Mouse (Mus musculus) MEL (cell line): ENCODE data around the gene Pcnx.

ENCODE experiments used
- CTCF ChIP-seq, 3 experiments: IDR thresholded peaks in 2 of 3; conservative IDR thresholded peaks in 1 of 3; 2 replicates each; pipeline ENCODE4 v1.5.1; 2011 to 2012; ENCODE audit warnings: low read length in 3 of 3, low read depth in 2 of 3, mild to moderate bottlenecking in 2 of 3, improper control_type of control experiment in 1 of 3, inconsistent platforms in 1 of 3, mixed read lengths in 1 of 3, moderate library complexity in 1 of 3; ENCODE audit not compliant: control insufficient read depth in 1 of 3, insufficient read depth in 1 of 3, poor library complexity in 1 of 3, severe bottlenecking in 1 of 3
- MAX ChIP-seq: IDR thresholded peaks from 2 replicates; pipeline ENCODE4 v1.6.1; 2011; ENCODE audit warnings: low read length, improper control_type of control experiment
- MEF2A ChIP-seq: IDR thresholded peaks from 2 replicates; pipeline ENCODE4 v1.6.1; 2014; ENCODE audit warnings: low read depth, mild to moderate bottlenecking, inconsistent platforms, low read length, improper control_type of control experiment; ENCODE audit not compliant: poor library complexity, insufficient replicate concordance, severe bottlenecking; ENCODE audit errors: extremely low read depth
- MYC ChIP-seq: IDR thresholded peaks from 2 replicates; pipeline ENCODE4 v1.6.1; 2011; ENCODE audit warnings: low read depth, mild to moderate bottlenecking, low read length, improper control_type of control experiment, moderate library complexity
- POLR2A ChIP-seq, 2 experiments: IDR thresholded peaks; 2 replicates each; pipeline ENCODE4 v1.6.1; 2011 to 2012; ENCODE audit warnings: low read length in 2 of 2, mild to moderate bottlenecking in 2 of 2, control low read depth in 1 of 2, improper control_type of control experiment in 1 of 2, low read depth in 1 of 2, moderate library complexity in 1 of 2; ENCODE audit not compliant: control insufficient read depth in 1 of 2, insufficient read depth in 1 of 2, poor library complexity in 1 of 2
- POLR2AphosphoS2 ChIP-seq: IDR thresholded peaks from 2 replicates; pipeline ENCODE4 v1.6.1; 2011; ENCODE audit warnings: low read length, improper control_type of control experiment
- TCF12 ChIP-seq: IDR thresholded peaks from 2 replicates; pipeline ENCODE4 v1.6.1; 2014; ENCODE audit warnings: low read depth, mild to moderate bottlenecking, inconsistent platforms, low read length, improper control_type of control experiment, moderate library complexity
- UBTF ChIP-seq: IDR thresholded peaks from 2 replicates; pipeline ENCODE4 v1.6.1; 2012; ENCODE audit warnings: low read depth, mild to moderate bottlenecking, inconsistent platforms, low read length, improper control_type of control experiment, moderate library complexity, borderline replicate concordance; ENCODE audit not compliant: insufficient read depth
- ZC3H11A ChIP-seq: IDR thresholded peaks from 2 replicates; pipeline ENCODE4 v1.6.1; 2012; ENCODE audit warnings: low read depth, mild to moderate bottlenecking, inconsistent platforms, low read length, improper control_type of control experiment
- ZNF384 ChIP-seq: IDR thresholded peaks from 2 replicates; pipeline ENCODE4 v1.6.1; 2012; ENCODE audit warnings: low read depth, mild to moderate bottlenecking, inconsistent platforms, low read length, improper control_type of control experiment

DNA sequence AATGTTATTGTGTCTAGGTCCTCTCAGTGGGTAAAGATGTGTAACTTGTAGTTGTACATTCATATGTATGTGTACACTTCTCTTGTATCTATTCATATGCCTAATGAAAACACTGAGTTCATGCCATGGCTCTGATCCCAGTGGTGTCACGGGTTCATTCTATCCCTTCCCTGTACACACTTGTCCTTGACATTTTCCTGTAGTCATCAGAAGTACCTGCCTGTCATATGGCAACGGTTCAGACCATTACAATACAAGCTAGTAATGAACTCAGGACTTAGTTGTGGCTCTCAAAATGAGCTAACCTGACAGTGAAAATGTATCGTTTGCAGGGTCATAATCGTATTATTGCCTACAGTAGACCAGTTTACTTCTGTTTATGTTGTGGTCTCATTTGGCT, 98.5 kb downstream of the Pcnx start:
- no peak for TF ChIP-seq ZC3H11A
- no peak for TF ChIP-seq UBTF
- TF ChIP-seq MYC, result no peak
- no peak for TF ChIP-seq MAX
- TF ChIP-seq CTCF (IDR thresholded peaks at IDR 0.05 in 2 of 3, conservative IDR thresholded peaks at IDR 0.05 in 1 of 3; ENCODE audit: control insufficient read depth in 1 of 3, insufficient read depth in 1 of 3, low read depth in 2 of 3, low read length in 3 of 3, poor library complexity in 1 of 3, severe bottlenecking in 1 of 3), result no peak
- TF ChIP-seq MEF2A, result no peak
- TF ChIP-seq POLR2A (IDR thresholded peaks at IDR 0.05; ENCODE audit: control insufficient read depth in 1 of 2, insufficient read depth in 1 of 2, low read depth in 1 of 2, low read length in 2 of 2, poor library complexity in 1 of 2), result no peak
- no peak for TF ChIP-seq POLR2AphosphoS2
- TF ChIP-seq ZNF384, result no peak
- no peak for TF ChIP-seq TCF12
